Mouse (Mus musculus): ENCODE results near the gene Cstf3. TPM values are rescaled to one million over a fixed set of nuclear protein-coding genes. Genes with fewer than 3 reads are reported as not detected.

Gene Cstf3
- total RNA-seq, 2 experiments from 2014 or later, result 31.6 to 40.3 TPM

DNA sequence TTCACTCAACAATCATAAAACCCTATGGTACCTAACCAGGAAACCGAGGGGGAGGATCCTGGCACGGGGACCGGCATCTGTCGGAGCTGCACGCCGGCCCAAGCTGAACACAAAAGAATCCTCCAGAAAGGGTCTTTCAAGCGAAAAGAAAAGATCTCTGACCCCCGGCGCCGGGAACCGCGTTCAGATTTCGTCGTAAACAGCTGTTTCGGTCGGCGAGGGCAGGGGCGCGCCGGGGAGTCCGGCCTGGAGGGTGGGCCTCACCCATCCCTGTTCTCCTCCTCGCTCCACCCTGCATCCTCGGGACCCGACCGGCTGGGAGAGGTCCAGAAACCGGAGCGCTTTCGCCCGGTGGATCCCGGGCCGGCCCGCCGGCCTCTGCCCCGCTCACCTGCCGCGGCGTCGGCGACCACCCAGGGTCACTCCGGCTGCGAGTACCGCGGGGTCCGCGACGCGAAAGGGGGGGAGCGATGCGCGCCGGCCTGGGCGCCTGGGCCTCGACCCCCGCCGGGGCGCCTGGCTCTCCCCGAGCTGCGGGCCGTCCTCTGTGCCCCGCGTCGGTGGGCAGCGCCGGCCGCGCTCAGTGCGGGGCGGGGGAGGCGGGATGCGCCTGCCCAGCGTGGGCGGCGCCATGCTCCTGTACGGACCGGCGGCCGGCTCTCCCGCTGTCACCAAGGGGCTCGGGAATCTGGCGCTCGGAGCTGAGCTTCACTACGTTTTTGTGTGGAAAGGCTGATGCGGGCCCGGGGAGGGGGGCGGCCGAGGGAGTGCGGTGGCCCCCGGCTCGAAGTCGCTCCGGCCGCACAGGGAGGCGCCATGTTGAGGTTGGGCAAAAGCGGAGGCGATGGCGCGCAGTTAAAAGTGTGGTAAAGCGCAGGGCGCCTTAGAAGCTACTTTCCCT lies 121.5 kb downstream of the Cstf3 start, which contains the start of gene Tcp11l1:
TSS of gene Tcp11l1 (minus strand) at position 585 of the 901 bp plus-strand sequence.
- DNase-seq, result peak; percentile 77

DNA sequence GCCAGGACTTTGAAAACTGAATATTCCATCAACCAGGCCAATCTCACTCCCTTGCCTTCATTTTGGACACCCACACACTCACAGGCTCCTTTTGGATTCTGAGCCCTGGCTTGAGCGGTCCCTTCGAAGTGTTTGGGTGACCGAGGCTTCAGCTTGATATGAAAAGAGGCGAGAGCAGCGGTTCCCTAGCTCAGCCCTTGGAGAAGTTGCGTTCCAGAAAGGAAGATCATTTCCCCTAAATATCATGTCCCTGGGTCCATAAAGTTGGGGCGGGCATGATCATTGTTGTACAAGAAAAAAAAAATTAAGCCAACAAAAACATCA lies 122.1 kb downstream of the Cstf3 start:
- no peak for DNase-seq

GRCm38 (mm10) chr2:104714254-104714691 lies 124.0 kb downstream of the Cstf3 start:
- DNase-seq, result no peak

Other genes starting within 250 kb of the Cstf3 start
- gene D430041D05Rik, start 179.5 kb upstream of the Cstf3 start, total RNA-seq (2021), result 1 to 10 TPM; 3.8 TPM
- gene Hipk3, start 96.1 kb upstream of the Cstf3 start, total RNA-seq (2021), result 100 to 1,000 TPM; 150 to 164 TPM
- gene Tcp11l1, start 121.6 kb downstream of the Cstf3 start, total RNA-seq (2021), result 10 to 100 TPM in 1 of 2 experiments, 1 to 10 TPM in 1; 9.4 to 13.0 TPM
- gene Pin1rt1, start 125.9 kb downstream of the Cstf3 start, total RNA-seq (2021), result not detected
- 1 to 10 TPM; 4.9 TPM for gene Depdc7, start 152.4 kb downstream of the Cstf3 start, total RNA-seq (2021)
- gene Qser1, start 226.2 kb downstream of the Cstf3 start, total RNA-seq (2021), result 10 to 100 TPM; 18.9 to 24.9 TPM